Mouse (Mus musculus) heart, postnatal 4 days (tissue): ENCODE results near the gene Prkcz. TPM values are rescaled to one million over a fixed set of nuclear protein-coding genes. Genes with fewer than 3 reads are reported as not detected.

Source experiments
- DNase-seq: peaks from one replicate; pipeline ENCODE4 v3.0.0; 2021
- total RNA-seq, 2 experiments: library from RNA; stranded (reverse); gene quantifications; 2 replicates each; pipeline ENCODE4 v1.2.3; 2021

The Prkcz gene
- 1 to 10 TPM; 2.0 to 2.1 TPM for total RNA-seq

- peak; percentile 75 for DNase-seq
These were observed at the start of gene Prkcz for GRCm38 (mm10) chr4:155361303-155361791. TSS of gene Prkcz (minus strand) at chr4:155361361.

GRCm38 (mm10) chr4:155409058-155409776, 48.1 kb upstream of the Prkcz start, which contains the start of gene Cfap74:
TSS of gene Cfap74 (plus strand) at chr4:155409190.
- peak; percentile 75 for DNase-seq

GRCm38 (mm10) chr4:155408695-155409057, 47.5 kb upstream of the Prkcz start:
- DNase-seq: no peak

DNA sequence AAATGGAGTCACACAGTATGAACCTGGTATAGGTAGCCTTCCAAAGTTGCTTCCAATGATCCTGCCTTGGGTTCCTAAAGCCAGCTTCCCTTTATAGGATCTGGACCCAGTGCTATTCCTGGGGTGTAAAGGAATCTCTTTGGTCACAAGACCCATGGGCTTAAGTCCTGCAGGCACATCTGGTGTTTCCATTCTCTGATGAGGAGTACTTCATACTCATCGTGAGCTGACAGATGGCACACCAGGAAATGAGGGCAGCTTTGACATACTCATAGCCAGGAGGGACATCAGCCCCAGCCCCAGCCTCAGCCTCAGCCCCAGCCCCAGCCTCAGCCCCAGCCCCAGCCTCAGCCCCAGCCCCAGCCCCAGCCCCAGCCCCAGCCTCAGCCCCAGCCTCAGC, 41.3 kb upstream of the Prkcz start:
- DNase-seq: no peak

DNA sequence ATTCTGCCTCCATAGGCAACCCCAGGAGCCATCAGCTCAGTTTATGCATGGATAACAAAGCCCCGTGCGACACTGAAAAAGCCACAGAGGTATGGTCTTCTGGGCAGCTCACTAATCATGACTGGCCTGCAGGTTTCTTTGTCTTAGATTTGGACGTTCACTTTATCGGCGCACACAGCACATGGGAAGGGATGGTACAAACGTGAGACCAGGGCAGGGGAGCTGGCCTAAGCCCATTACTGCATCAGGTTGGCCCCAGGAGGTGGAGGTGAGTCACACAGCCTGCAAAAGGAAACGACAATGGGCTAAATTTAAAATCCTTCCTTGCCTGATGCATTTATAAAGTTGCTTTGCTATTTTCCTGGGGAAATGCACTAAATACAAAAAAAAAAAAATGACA, 40.0 kb upstream of the Prkcz start:
- no peak for DNase-seq

DNA sequence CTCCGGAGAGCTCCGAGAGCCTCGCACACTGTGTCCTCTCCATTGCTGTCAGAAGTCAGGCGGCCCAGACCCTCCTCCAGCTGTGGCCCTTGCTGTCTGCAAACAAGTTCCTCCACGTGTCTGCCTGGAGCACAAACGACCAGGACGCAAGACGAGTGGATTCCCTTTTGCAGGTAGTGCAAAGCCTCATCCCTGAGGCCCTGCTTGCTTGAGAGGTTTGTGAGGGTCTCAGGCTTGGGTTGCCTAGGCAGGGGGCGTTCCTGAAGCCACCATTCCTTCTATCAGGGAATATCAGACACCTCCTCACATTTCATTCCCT, 37.0 kb upstream of the Prkcz start:
- no peak for DNase-seq

DNA sequence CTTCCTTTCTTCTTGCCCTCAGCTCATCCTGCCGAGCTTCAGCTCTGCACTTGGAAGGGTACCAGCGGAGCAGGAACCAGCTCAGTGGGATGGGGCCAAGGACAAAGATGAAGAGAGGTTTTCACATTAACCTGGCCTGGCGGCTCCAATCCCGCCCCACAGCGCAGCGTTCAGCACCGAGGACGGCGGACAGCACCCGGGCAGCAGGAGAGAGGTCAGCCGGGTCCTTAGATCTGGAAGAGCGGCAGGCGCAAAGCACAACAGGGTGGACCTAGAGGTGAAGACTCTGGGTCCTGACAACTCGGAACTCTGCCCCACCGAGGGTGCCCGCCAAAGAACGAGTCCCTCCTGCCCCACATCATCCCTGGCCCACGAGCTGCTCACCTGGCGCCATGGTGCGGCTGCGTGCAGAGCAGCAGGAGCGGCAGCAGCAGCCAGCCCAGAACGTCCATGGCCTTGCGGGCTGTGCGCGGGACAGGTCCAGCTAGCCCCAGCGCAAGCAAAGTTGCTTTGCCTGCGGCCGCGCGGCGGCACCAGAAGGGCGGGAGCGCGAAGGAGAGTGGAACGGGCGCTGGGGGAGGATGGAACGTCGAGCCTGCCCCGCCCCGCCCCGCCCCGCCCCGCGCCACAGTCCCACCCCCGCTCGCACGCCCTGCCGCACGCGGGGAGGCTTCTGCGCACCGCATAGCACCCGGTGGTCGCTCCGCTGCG, 36.5 kb upstream of the Prkcz start, which contains the start of gene Gabrd:
Gabrd (minus strand) TSS at position 602 of the 711 bp plus-strand sequence.
- DNase-seq: peak; percentile 82

DNA sequence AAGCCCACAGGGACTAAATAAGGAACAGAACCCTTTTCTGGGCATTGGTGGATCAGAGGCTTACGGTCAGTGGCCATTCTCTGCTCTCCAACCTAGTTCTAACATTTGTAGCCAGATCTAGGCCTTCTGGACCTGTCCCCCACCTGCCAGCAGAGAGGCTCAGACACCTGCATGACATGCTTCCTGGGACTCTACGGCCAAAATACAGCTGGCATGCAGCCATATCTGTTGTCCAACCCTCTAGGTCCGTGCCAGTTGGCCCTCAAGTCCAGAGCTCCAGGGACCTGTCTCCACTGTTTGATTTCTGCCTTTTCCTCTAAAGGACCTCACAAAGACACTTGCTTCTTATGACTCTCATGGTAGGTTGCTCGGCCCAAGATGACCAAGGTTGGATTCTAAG, 35.6 kb upstream of the Prkcz start:
- no peak for DNase-seq

GRCm38 (mm10) chr4:155395471-155395870, 34.3 kb upstream of the Prkcz start:
- no peak for DNase-seq

- no peak for DNase-seq
These were observed 26.0 kb upstream of the Prkcz start for GRCm38 (mm10) chr4:155387166-155387565.

DNA sequence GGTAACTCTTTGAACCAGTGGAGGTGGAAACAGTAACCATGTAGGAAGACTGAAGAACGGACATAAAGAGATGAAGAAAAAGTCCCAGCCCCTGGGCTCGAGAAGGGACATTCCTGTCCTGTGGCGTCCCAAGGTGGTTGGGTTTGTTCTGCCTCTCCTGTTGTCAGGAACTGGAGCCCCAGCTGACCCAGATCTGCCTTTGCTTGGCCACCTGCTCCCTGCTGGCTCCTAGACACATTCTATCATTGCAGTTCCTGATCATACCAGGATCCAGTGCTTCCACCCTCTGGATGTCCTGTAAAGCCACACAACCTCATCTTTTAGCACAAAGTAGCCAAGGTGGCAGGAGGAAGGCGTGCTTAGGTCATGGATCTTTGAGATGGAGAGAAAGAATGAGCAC, 22.2 kb upstream of the Prkcz start:
- no peak for DNase-seq

GRCm38 (mm10) chr4:155382752-155383151, 21.6 kb upstream of the Prkcz start:
- no peak for DNase-seq

GRCm38 (mm10) chr4:155381974-155382373, 20.8 kb upstream of the Prkcz start:
- no peak for DNase-seq

- no peak for DNase-seq
These were observed 10.9 kb upstream of the Prkcz start for GRCm38 (mm10) chr4:155371797-155372735.

DNA sequence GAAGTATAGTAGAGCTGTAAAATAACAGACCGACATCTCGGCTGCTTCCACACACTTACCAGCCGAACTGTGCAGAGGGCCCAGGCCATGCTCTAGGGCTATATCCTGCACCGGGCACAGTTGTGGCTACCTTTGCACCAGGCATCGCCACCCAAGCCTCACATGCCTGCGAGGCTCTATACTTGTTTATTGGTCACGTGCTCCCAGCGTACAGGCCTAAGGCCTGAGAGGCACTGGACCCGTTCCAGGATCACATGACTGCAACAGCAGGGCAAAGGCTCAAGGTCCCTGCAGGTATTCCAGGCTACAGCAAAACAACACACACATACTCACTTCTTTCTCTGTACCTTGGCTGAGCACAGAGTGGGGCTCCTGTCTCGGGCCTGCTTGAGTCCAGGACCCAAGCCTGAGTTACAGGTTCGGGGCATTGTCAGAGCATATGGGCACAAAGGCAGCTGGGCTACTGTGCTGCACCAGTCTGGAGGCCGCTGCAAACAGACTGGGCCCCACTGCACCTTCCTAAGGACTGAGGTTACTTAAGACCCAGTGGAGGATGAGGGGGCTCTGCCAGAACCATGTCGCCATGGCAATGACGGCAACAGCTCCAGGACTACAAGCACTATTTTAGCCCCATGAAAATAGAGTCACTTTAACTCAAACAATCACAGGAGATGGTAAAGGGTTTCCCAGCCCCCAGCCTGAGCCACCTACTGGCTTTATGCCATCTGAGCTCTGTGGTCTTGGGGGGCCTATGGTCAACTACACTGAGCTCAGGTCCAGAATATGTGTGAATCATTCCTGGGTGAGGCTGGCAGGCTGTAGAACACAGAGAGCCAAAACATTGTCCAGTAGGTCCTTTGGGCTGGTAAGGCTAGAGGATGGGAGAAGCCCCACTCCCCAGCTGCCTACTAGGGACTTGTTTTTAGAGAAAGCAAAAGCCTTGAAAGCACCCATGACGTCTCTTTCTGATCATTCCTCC, 9.9 kb upstream of the Prkcz start:
- peak; percentile 11 for DNase-seq

GRCm38 (mm10) chr4:155368684-155369083, 7.5 kb upstream of the Prkcz start:
- peak; percentile 82 for DNase-seq

DNA sequence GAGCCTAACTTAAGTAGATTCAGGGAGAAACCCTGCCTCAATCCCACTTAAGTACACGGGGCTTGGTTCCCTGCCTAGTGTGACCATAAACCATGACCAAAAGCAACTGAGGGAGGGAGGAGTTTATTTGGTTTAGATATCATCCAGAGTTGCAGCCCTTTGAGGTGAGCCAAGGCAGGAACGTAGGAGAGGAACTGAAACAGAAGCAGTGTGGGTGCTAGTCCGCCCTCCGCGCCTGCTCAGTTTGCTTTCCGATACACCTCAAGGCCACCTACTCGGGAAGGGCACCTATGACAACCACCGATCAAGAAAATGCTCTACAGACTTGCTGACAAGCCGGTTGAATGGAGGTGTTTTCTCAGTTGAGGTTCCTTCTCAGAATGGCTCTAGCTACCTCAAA, 6.6 kb upstream of the Prkcz start:
- DNase-seq: no peak

DNA sequence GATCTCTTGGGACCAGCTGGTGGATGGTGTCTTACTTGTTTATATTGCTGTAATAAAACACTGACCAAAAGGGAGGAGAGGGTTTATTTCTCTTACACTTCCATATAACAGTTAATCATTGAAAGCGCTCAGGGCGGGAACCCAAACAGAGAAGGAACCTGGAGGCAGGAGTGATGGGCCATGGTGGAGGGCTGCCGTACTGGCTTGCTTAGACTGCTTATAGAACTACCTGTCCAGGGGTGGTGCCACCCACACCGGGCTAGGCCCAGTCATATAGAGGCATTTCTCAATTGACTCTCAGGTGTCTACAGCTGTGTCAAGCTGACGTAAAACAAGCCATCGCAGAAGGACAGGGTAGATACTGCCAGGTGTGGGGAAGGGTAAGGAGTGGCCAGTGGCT, 5.6 kb upstream of the Prkcz start:
- DNase-seq: no peak

- no peak for DNase-seq
These were observed 1.3 kb upstream of the Prkcz start for GRCm38 (mm10) chr4:155362443-155362842.

- DNase-seq: no peak
These were observed 305 bp downstream of the Prkcz start for GRCm38 (mm10) chr4:155360856-155361255.
